Mouse (Mus musculus) lung, embryonic 14.5 days (tissue): ENCODE data around the gene Map3k14. TPM values are rescaled to one million over a fixed set of nuclear protein-coding genes. Genes with fewer than 3 reads are reported as not detected.

Experiments
- ATAC-seq: fragments of 200-750 bp; cut with Nextera tagmentation; 2 replicates; pipeline ENCODE4 v1.8.0; 2017; ENCODE audit warnings: mild to moderate bottlenecking, moderate TSS enrichment, moderate library complexity; ENCODE audit not compliant: insufficient read depth
- DNase-seq: peaks from one replicate; pipeline ENCODE4 v3.0.0-alpha.2; 2015
- H3K27ac ChIP-seq: fragments of 300-500 bp; sonication (generic); 2 replicates; pipeline ENCODE4 v1.5.1; 2014; ENCODE audit warnings: low read depth, mild to moderate bottlenecking, moderate library complexity
- H3K27me3 ChIP-seq: fragments of 300-500 bp; sonication (generic); 2 replicates; pipeline ENCODE4 v1.6.1; 2014; ENCODE audit warnings: low read length, control low read depth; ENCODE audit not compliant: insufficient read depth
- H3K36me3 ChIP-seq: fragments of 300-500 bp; sonication (generic); 2 replicates; pipeline ENCODE4 v1.6.1; 2014; ENCODE audit warnings: control low read depth; ENCODE audit not compliant: insufficient read depth
- H3K4me1 ChIP-seq: fragments of 300-500 bp; sonication (generic); 2 replicates; pipeline ENCODE4 v1.6.1; 2014; ENCODE audit warnings: antibody characterized with exemption, control low read depth; ENCODE audit not compliant: insufficient read depth
- H3K4me2 ChIP-seq: fragments of 300-500 bp; sonication (generic); 2 replicates; pipeline ENCODE4 v1.6.1; 2014; ENCODE audit warnings: mild to moderate bottlenecking
- H3K4me3 ChIP-seq: fragments of 300-500 bp; sonication (generic); 2 replicates; pipeline ENCODE4 v1.5.1; 2014; ENCODE audit warnings: low read depth, low read length
- H3K9ac ChIP-seq: fragments of 300-500 bp; sonication (generic); 2 replicates; pipeline ENCODE4 v1.6.1; 2014
- H3K9me3 ChIP-seq: fragments of 300-500 bp; sonication (generic); 2 replicates; pipeline ENCODE4 v1.6.1; 2016; ENCODE audit warnings: low read depth, low read length, control low read depth
- CTCF ChIP-seq: IDR thresholded peaks from 2 replicates; pipeline ENCODE4 v1.5.1; 2016; ENCODE audit warnings: antibody characterized with exemption, low read depth
- WGBS: fragments of 180-500 bp; shearing (Covaris S2); extraction: QIAGEN DNeasy Blood & Tissue Kit; methylation state at CpG from one replicate; pipeline ENCODE4 v1.1.7; 2014; 5-methylcytosine and 5-hydroxymethylcytosine counted together
- polyA plus RNA-seq: library from polyadenylated mRNA; unstranded; fragments of >200 nt; fragmentation: Nextera tagmentation; extraction: Ambion mirVana; gene quantifications from 2 replicates; pipeline ENCODE4 v1.2.1, GENCODE M21; 2014

The Map3k14 gene
- 3.1 and 3.9 TPM in 2 replicates for polyA plus RNA-seq

GRCm38 (mm10) chr11:103267346-103268219 lies at the start of gene Map3k14:
Gene Map3k14 (minus strand): TSS chr11:103267472.
- Histone ChIP-seq H3K27ac (peak within 1 kb of the TSS; percentile 86), H3K27me3 (no peaks in the 10 kb centered on the region), H3K4me2 (peak within 1 kb of the TSS; percentile 78), H3K36me3 (no peaks in the 10 kb centered on the region), H3K9me3 (no peaks in the 10 kb centered on the region), H3K4me3 (peak within 1 kb of the TSS; percentile 65), H3K4me1 (peaks cover 16% of the 10 kb centered on the region), H3K9ac (peak within 1 kb of the TSS; percentile 55)
- WGBS: under 1% methylated on average over 55 of the region's 55 CpGs
- peak; percentile 99 for DNase-seq
- TF ChIP-seq CTCF: no peak
- ATAC-seq: peak; percentile 99

- ATAC-seq (no peak), DNase-seq (no peak)
- H3K9ac ChIP-seq: no peak overlapping the region
- no peaks in the 10 kb centered on the region for H3K36me3 ChIP-seq
- no peaks in the 10 kb centered on the region for H3K9me3 ChIP-seq
- no peak overlapping the region for H3K4me2 ChIP-seq
- no peaks in the 10 kb centered on the region for H3K4me1 ChIP-seq
- WGBS: 68% methylated on average over 5 of the region's 5 CpGs
- no peaks in the 10 kb centered on the region for H3K27me3 ChIP-seq
- H3K27ac ChIP-seq: no peak overlapping the region
- no peak overlapping the region for H3K4me3 ChIP-seq
- no peak for TF ChIP-seq CTCF
These were observed 48.1 kb upstream of the Map3k14 start for GRCm38 (mm10) chr11:103315379-103315778.

DNA sequence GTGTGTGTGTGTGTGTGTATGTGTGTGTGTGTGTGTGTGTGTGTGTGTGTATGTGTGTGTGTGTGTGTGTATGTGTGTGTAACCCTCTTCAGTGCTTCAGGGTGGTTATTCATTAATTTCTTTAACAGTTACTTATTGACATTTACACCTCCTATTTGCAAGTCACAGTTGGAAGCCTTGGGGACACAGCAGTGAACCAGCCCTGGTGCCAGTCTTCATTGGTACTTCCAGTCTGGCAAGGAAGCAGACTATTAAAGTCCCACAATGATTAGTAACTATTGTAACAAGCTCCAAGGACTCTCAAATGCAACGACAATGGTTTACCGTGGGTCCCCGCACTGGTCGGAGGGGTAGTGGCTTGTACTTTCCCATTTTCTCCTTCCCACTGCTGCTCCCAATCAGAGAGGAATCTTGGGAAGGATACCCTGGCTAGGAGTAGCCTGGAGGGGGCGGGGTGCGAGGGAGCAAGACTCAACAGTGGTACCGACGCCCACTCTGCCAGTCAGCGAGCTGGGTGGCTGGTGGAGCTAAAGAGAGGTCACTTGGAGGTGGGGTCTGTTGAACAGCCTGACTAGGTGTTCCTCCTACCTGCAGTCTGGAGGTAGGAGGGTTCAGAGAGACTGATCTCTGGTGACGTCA lies 47.6 kb upstream of the Map3k14 start:
- Histone ChIP-seq H3K4me3 (no peak overlapping the region), H3K36me3 (no peaks in the 10 kb centered on the region), H3K27ac (no peak overlapping the region), H3K9me3 (no peaks in the 10 kb centered on the region), H3K9ac (no peak overlapping the region), H3K4me2 (no peak overlapping the region), H3K4me1 (no peaks in the 10 kb centered on the region), H3K27me3 (no peaks in the 10 kb centered on the region)
- DNase-seq: no peak
- TF ChIP-seq CTCF: no peak
- WGBS: 58% methylated on average over 10 of the region's 10 CpGs
- no peak for ATAC-seq

GRCm38 (mm10) chr11:103313542-103313941 lies 46.3 kb upstream of the Map3k14 start:
- no peak for ATAC-seq
- Histone ChIP-seq H3K27me3 (no peaks in the 10 kb centered on the region), H3K36me3 (no peaks in the 10 kb centered on the region), H3K4me1 (no peaks in the 10 kb centered on the region), H3K4me2 (no peak overlapping the region), H3K4me3 (no peak overlapping the region), H3K9ac (no peak overlapping the region), H3K27ac (no peak overlapping the region), H3K9me3 (no peaks in the 10 kb centered on the region)
- no peak for DNase-seq
- no peak for TF ChIP-seq CTCF
- WGBS: 81% methylated on average over 6 of the region's 6 CpGs

DNA sequence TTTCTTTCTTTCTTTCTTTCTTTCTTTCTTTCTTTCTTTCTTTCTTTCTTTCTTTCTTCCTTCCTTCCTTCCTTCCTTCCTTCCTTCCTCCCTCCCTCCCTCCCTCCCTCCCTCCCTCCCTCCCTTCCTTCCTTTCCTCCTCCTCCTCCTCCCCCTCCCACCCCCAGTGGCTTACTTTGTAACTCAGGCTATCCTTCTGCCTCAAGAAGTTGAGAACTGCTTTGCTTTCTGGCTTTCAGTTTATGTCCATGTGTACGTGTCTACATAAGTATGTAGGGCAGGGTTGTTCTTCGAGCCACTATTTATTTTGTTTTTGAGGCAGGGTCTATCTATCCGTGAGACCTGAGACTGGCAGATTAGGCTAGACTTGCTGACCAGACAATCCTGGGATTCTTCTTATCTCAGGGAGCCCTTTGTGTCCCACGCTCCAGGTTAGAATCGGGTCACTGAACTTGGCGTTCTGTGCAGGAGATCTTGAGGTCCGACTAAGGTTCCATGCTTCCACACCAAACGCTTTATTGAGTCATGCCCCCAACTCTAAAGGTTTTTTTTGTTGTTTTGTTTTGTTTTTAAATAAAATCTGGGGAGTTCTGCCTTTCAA lies 45.5 kb upstream of the Map3k14 start:
- Histone ChIP-seq H3K36me3 (no peaks in the 10 kb centered on the region), H3K4me3 (no peak overlapping the region), H3K27me3 (no peaks in the 10 kb centered on the region), H3K9me3 (no peaks in the 10 kb centered on the region), H3K4me2 (no peak overlapping the region; the same call in 1 of the 2 replicates), H3K9ac (no peak overlapping the region), H3K4me1 (no peaks in the 10 kb centered on the region), H3K27ac (peak overlapping the region; percentile 77; the same call in 1 of the 2 replicates)
- ATAC-seq (no peak), DNase-seq (peak; percentile 36)
- TF ChIP-seq CTCF: no peak
- 43% methylated on average over 8 of the region's 8 CpGs for WGBS

DNA sequence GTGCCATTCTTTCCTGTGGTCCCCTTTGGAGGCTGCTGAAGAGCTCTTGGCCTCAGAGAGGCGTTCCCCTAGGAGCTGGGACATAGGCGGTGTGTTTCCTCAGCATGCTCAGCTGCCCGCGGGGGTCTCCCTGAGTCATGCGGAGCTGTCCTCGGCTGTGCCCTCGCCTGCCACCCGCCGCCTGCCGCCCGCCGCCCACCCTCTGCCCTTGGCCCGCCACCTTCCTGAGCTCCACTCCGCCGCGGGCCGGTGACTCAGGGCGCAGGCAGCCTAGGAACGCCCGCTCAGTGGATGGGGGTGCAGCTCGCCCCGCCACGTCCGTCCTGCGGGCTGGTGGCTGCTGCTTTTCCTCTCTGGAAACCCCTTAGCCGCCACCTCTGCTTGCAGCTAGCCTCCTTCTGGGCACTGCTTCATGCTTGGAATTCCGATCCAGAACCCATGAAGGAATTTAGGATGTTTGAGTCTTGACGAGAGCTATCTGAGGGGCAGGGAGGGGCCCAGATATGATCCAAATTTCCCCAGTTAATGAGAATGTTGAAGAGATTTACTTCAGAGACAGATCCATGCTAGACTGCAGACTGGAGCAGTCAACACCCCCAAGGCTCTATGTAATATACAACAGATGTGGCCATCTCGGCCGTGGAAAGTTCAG lies 44.8 kb upstream of the Map3k14 start:
- Histone ChIP-seq H3K4me3 (peak overlapping the region; percentile 36), H3K4me2 (peak overlapping the region; percentile 77), H3K27me3 (no peaks in the 10 kb centered on the region), H3K9me3 (no peaks in the 10 kb centered on the region), H3K4me1 (no peaks in the 10 kb centered on the region), H3K36me3 (no peaks in the 10 kb centered on the region), H3K27ac (peak overlapping the region; percentile 77), H3K9ac (peak overlapping the region; percentile 54)
- DNase-seq: peak; percentile 76
- WGBS: 2% methylated on average over 30 of the region's 30 CpGs
- peak; percentile 76 for ATAC-seq
- TF ChIP-seq CTCF: no peak
